Mouse (Mus musculus) forebrain, embryonic 11.5 days (tissue): ENCODE results near the gene Foxl1. TPM values are rescaled to one million over a fixed set of nuclear protein-coding genes. Genes with fewer than 3 reads are reported as not detected.
"Not testable (repeated sequence)": the region's sequence is repeated elsewhere in the genome, so short reads cannot be mapped to it uniquely, and the experiment has no call there.

Source experiments
- ATAC-seq: fragments of 200-750 bp; cut with Nextera tagmentation; replicated peaks from 2 replicates; pipeline ENCODE4 v1.8.0; 2017; ENCODE audit warnings: moderate TSS enrichment; ENCODE audit not compliant: low FRiP score
- DNase-seq: peaks from one replicate; pipeline ENCODE4 v3.0.0-alpha.2; 2017; ENCODE audit warnings: low spot score
- H3K27ac ChIP-seq: fragments of 300-500 bp; sonication (generic); 2 replicates; pipeline ENCODE4 v1.5.1; 2014; ENCODE audit warnings: low read depth, low read length
- H3K27me3 ChIP-seq: fragments of 300-500 bp; sonication (generic); 2 replicates; pipeline ENCODE4 v1.6.1; 2014; ENCODE audit warnings: mild to moderate bottlenecking, low read length, mixed read lengths; ENCODE audit not compliant: control insufficient read depth, insufficient read depth
- H3K36me3 ChIP-seq: fragments of 300-500 bp; sonication (generic); 2 replicates; pipeline ENCODE4 v1.6.1; 2014; ENCODE audit warnings: mild to moderate bottlenecking, low read length, moderate library complexity, mixed read lengths; ENCODE audit not compliant: control insufficient read depth, insufficient read depth
- H3K4me1 ChIP-seq: fragments of 300-500 bp; sonication (generic); replicated peaks from 2 replicates; pipeline ENCODE4 v1.6.1; 2014; ENCODE audit warnings: low read length, mixed read lengths; ENCODE audit not compliant: control insufficient read depth, insufficient read depth
- H3K4me2 ChIP-seq: fragments of 300-500 bp; sonication (generic); 2 replicates; pipeline ENCODE4 v1.6.1; 2014; ENCODE audit warnings: low read depth, mild to moderate bottlenecking, low read length, moderate library complexity, mixed read lengths; ENCODE audit not compliant: severe bottlenecking
- H3K4me3 ChIP-seq: fragments of 300-500 bp; sonication (generic); 2 replicates; pipeline ENCODE4 v1.5.1; 2014; ENCODE audit warnings: low read depth, low read length
- H3K9ac ChIP-seq: fragments of 300-500 bp; sonication (generic); 2 replicates; pipeline ENCODE4 v1.6.1; 2014; ENCODE audit warnings: low read length
- H3K9me3 ChIP-seq: fragments of 300-500 bp; sonication (generic); 2 replicates; pipeline ENCODE4 v1.6.1; 2016; ENCODE audit warnings: low read length, mixed read lengths; ENCODE audit not compliant: control insufficient read depth
- WGBS: fragments of 180-500 bp; shearing (Covaris S2); extraction: QIAGEN DNeasy Blood & Tissue Kit; methylation state at CpG from one replicate; pipeline ENCODE4 v1.1.7; 2014; 5-methylcytosine and 5-hydroxymethylcytosine counted together
- polyA plus RNA-seq: library from polyadenylated mRNA; unstranded; fragments of >200 nt; fragmentation: Nextera tagmentation; extraction: Ambion mirVana; gene quantifications from 2 replicates; pipeline ENCODE4 v1.2.1, GENCODE M21; 2014

Foxl1 gene
- polyA plus RNA-seq, 1 experiment from 2014 or later, result 0.81 TPM

DNA sequence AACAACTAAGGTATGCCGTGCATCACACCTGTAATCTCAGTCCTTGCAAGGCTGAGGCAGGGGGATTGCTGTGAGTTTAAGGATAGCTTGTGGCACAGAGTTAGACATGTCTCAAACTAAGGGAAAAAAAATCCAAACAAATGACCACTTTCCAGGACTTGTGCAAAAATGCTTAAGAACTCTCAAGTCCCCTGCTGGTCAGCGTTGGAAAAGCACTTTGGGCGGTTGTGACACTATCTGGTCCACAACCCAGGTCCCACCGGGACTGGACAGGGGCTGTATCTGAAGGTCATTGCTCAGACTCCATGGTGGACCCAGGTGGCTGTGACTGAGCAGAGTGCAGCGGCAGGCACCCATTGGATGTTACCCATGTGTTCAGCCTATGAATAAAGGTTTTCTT, 2.8 kb downstream of the Foxl1 start:
- no peak overlapping the region for H3K9ac ChIP-seq
- H3K27me3 ChIP-seq, result peaks cover 55% of the 10 kb centered on the region
- H3K27ac ChIP-seq, result no peak overlapping the region
- no peaks in the 10 kb centered on the region for H3K9me3 ChIP-seq
- H3K36me3 ChIP-seq, result no peaks in the 10 kb centered on the region
- H3K4me3 ChIP-seq, result no peak overlapping the region
- WGBS, result 29% methylated on average over 5 of the region's 5 CpGs
- ATAC-seq, result no peak
- peaks cover 10% of the 10 kb centered on the region; the same call in 1 of the 2 replicates for H3K4me1 ChIP-seq
- DNase-seq, result no peak
- no peak overlapping the region for H3K4me2 ChIP-seq

GRCm38 (mm10) chr8:121132961-121133513, 5.3 kb downstream of the Foxl1 start:
- Histone ChIP-seq H3K4me2 (no peak overlapping the region), H3K27me3 (peaks cover 29% of the 10 kb centered on the region), H3K9ac (no peak overlapping the region), H3K36me3 (no peaks in the 10 kb centered on the region), H3K4me1 (peaks cover 8% of the 10 kb centered on the region; the same call in 1 of the 2 replicates), H3K4me3 (no peak overlapping the region), H3K27ac (no peak overlapping the region), H3K9me3 (peaks cover 5% of the 10 kb centered on the region; the same call in 1 of the 2 replicates)
- no peak for DNase-seq
- 78% methylated on average over 5 of the region's 5 CpGs for whole genome bisulfite sequencing
- ATAC-seq, result no peak

GRCm38 (mm10) chr8:121134102-121134501, 6.4 kb downstream of the Foxl1 start:
- no peak overlapping the region for H3K4me3 ChIP-seq
- H3K4me2 ChIP-seq, result no peak overlapping the region
- ATAC-seq, result no peak
- WGBS, result 83% methylated on average over 10 of the region's 10 CpGs
- no peak for DNase-seq
- no peaks in the 10 kb centered on the region for H3K36me3 ChIP-seq
- peaks cover 19% of the 10 kb centered on the region for H3K27me3 ChIP-seq
- peaks cover 2% of the 10 kb centered on the region; the same call in 1 of the 2 replicates for H3K4me1 ChIP-seq
- H3K9me3 ChIP-seq, result peaks cover 8% of the 10 kb centered on the region; the same call in 1 of the 2 replicates
- no peak overlapping the region for H3K9ac ChIP-seq
- H3K27ac ChIP-seq, result no peak overlapping the region

GRCm38 (mm10) chr8:121134512-121134911, 6.8 kb downstream of the Foxl1 start:
- no peak overlapping the region for H3K4me3 ChIP-seq
- WGBS, result 91% methylated on average over 11 of the region's 11 CpGs
- no peaks in the 10 kb centered on the region for H3K36me3 ChIP-seq
- H3K9ac ChIP-seq, result no peak overlapping the region
- H3K27me3 ChIP-seq, result peaks cover 15% of the 10 kb centered on the region
- ATAC-seq (no peak), DNase-seq (no peak)
- H3K4me2 ChIP-seq, result no peak overlapping the region
- H3K27ac ChIP-seq, result no peak overlapping the region
- peaks cover 8% of the 10 kb centered on the region; the same call in 1 of the 2 replicates for H3K9me3 ChIP-seq
- no peaks in the 10 kb centered on the region for H3K4me1 ChIP-seq

DNA sequence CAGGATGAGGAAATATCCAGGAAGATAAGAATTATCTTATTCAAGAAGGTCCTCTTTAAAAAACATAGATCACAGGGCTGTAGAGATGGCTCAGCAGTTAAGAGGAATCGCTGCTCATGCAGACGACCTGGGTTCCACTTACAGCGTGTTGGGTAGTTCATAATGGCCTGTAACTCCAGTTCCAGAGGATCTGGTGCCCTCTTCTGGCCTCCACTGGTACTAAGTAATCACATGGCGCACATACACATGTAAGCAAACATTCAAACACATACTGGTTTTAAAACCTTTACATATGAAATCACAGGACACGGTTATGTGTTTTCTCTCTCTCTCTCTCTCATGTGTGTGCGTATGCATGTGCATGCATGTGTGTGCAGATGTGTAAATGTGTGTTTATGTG, 9.1 kb downstream of the Foxl1 start:
- Histone ChIP-seq H3K9me3 (peaks cover 8% of the 10 kb centered on the region; the same call in 1 of the 2 replicates), H3K4me3 (no peak overlapping the region), H3K36me3 (no peaks in the 10 kb centered on the region), H3K4me2 (no peak overlapping the region), H3K27me3 (no peaks in the 10 kb centered on the region), H3K27ac (no peak overlapping the region), H3K9ac (no peak overlapping the region), H3K4me1 (no peaks in the 10 kb centered on the region)
- WGBS, result 91% methylated on average over 6 of the region's 6 CpGs
- no peak for DNase-seq
- no peak for ATAC-seq

DNA sequence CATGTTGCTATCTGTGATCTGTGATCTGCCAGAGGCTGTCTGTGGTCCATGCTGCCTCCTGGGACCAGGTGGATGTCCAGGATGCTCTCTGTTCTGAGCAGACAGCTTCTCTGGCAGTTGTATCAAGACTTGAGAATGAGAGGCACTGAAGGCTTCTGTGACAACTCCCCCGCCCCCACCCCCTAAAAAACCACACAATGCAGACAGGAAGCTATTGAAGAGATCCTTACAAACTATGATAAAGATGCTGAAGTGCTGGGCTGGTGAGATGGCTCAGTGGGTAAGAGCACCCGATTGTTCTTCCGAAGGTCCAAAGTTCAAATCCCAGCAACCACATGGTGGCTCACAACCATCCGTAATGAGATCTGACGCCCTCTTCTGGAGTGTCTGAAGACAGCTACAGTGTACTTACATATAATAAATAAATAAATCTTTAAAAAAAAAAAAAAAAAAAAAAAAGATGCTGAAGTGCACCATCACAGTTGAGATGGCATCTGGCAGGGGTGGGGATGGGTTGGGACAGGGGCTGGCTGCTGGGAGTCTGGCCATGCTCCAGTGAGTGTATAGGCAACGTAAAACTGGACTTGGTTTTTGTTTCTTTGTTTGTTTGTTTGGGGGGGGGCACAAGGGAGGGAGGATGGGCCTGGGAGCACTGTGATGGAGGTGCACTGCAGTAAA, 17.9 kb downstream of the Foxl1 start:
- not testable (repeated sequence) for DNase-seq, H3K27me3 ChIP-seq, H3K9ac ChIP-seq, H3K4me2 ChIP-seq, H3K36me3 ChIP-seq, H3K4me3 ChIP-seq, H3K4me1 ChIP-seq, ATAC-seq, H3K27ac ChIP-seq, H3K9me3 ChIP-seq
- WGBS, result 85% methylated on average over 4 of the region's 6 CpGs

- H3K9ac ChIP-seq, result no peak overlapping the region
- no peak overlapping the region for H3K4me2 ChIP-seq
- H3K27me3 ChIP-seq, result no peaks in the 10 kb centered on the region
- no peak for ATAC-seq
- no peak overlapping the region for H3K4me3 ChIP-seq
- 46% methylated on average over 8 of the region's 8 CpGs for WGBS
- H3K9me3 ChIP-seq, result no peaks in the 10 kb centered on the region
- H3K27ac ChIP-seq, result no peak overlapping the region
- H3K36me3 ChIP-seq, result no peaks in the 10 kb centered on the region
- H3K4me1 ChIP-seq, result no peaks in the 10 kb centered on the region
- DNase-seq, result no peak
Measured at GRCm38 (mm10) chr8:121148573-121149083, 20.9 kb downstream of the Foxl1 start.

- 73% methylated on average over 12 of the region's 12 CpGs for WGBS
- H3K4me1 ChIP-seq, result no peaks in the 10 kb centered on the region
- no peak overlapping the region for H3K4me3 ChIP-seq
- ATAC-seq, result no peak
- DNase-seq, result no peak
- no peaks in the 10 kb centered on the region for H3K36me3 ChIP-seq
- no peaks in the 10 kb centered on the region for H3K27me3 ChIP-seq
- no peak overlapping the region for H3K4me2 ChIP-seq
- H3K9me3 ChIP-seq, result no peaks in the 10 kb centered on the region
- H3K27ac ChIP-seq, result no peak overlapping the region
- no peak overlapping the region for H3K9ac ChIP-seq
Measured at GRCm38 (mm10) chr8:121152394-121152793, 24.7 kb downstream of the Foxl1 start.
